Mouse (Mus musculus): ENCODE measurements around the gene Ttc9. TPM values are rescaled to one million over a fixed set of nuclear protein-coding genes. Genes with fewer than 3 reads are reported as not detected.

Ttc9 gene
- polyA plus RNA-seq, 1 experiment from 2014 or later: 0.85 TPM

GRCm38 (mm10) chr12:81690751-81691150, 59.7 kb downstream of the Ttc9 start:
- H3K4me3 ChIP-seq: no peak overlapping the region
- ATAC-seq (ENCODE audit: low FRiP score, low read depth): no peak
- H3K36me3 ChIP-seq: no peaks in the 10 kb centered on the region
- H3K27ac ChIP-seq: no peak overlapping the region
- 77% methylated on average over 7 of the region's 7 CpGs for WGBS
- no peak overlapping the region for H3K4me2 ChIP-seq (replicated peaks)
- no peaks in the 10 kb centered on the region for H3K4me1 ChIP-seq
- H3K27me3 ChIP-seq: no peaks in the 10 kb centered on the region
- H3K9ac ChIP-seq: no peak overlapping the region
- no peaks in the 10 kb centered on the region for H3K9me3 ChIP-seq

DNA sequence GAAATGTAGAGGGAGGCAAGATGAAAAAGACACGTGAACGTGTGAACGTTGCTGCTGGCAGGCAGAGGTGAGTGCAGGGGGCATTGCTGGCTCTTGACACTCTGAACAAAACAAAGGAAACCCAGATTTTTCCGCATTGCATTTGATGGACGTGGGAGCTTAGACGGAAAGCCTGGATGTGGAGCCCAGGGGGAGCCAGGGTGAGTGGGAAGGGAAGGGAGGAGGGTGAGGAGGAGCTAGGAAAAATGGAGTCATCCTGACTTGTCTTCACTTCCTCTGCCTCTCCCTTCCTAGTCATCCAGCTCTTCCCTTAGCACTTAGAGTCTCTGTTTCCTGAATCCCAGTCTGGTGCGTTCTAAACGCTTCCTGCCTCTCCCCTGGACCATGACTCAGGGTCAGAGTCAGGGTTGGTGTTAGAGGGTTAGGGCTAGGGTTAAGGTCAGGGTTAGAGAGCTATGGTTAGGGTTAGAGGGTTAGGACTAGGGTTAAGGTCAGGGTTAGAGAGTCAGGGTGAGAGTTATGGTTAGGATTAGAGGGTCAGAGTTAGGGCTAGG, 60.2 kb downstream of the Ttc9 start:
- no peaks in the 10 kb centered on the region for H3K4me1 ChIP-seq
- no peak overlapping the region for H3K27ac ChIP-seq
- no peak for ATAC-seq (ENCODE audit: low FRiP score, low read depth)
- H3K4me3 ChIP-seq: no peak overlapping the region
- WGBS: 45% methylated on average over 8 of the region's 8 CpGs
- H3K4me2 ChIP-seq (replicated peaks): no peak overlapping the region
- H3K9ac ChIP-seq: no peak overlapping the region
- no peaks in the 10 kb centered on the region for H3K27me3 ChIP-seq
- no peaks in the 10 kb centered on the region for H3K9me3 ChIP-seq
- H3K36me3 ChIP-seq: no peaks in the 10 kb centered on the region

GRCm38 (mm10) chr12:81698011-81698410, 67.0 kb downstream of the Ttc9 start:
- H3K9me3 ChIP-seq: no peaks in the 10 kb centered on the region
- H3K4me3 ChIP-seq: no peak overlapping the region
- 35% methylated on average over 4 of the region's 4 CpGs for WGBS
- H3K27me3 ChIP-seq: no peaks in the 10 kb centered on the region
- H3K4me1 ChIP-seq: no peaks in the 10 kb centered on the region
- H3K4me2 ChIP-seq (replicated peaks): no peak overlapping the region
- no peaks in the 10 kb centered on the region for H3K36me3 ChIP-seq
- ATAC-seq (ENCODE audit: low FRiP score, low read depth): no peak
- H3K27ac ChIP-seq: no peak overlapping the region
- H3K9ac ChIP-seq: no peak overlapping the region

- 13% methylated on average over 1 of the region's 1 CpGs for WGBS
- H3K4me3 ChIP-seq: no peak overlapping the region
- no peaks in the 10 kb centered on the region for H3K36me3 ChIP-seq
- H3K27me3 ChIP-seq: no peaks in the 10 kb centered on the region
- no peaks in the 10 kb centered on the region for H3K4me1 ChIP-seq
- H3K9ac ChIP-seq: no peak overlapping the region
- no peak for ATAC-seq (ENCODE audit: low FRiP score, low read depth)
- no peak overlapping the region for H3K4me2 ChIP-seq (replicated peaks)
- no peak overlapping the region for H3K27ac ChIP-seq
- H3K9me3 ChIP-seq: peaks cover 7% of the 10 kb centered on the region; the same call in 1 of the 2 replicates
Measured at GRCm38 (mm10) chr12:81702903-81703302, 71.9 kb downstream of the Ttc9 start.

GRCm38 (mm10) chr12:81712618-81713017, 81.6 kb downstream of the Ttc9 start:
- Histone ChIP-seq H3K9me3 (peaks cover 8% of the 10 kb centered on the region; the same call in 1 of the 2 replicates), H3K4me3 (no peak overlapping the region), H3K27me3 (no peaks in the 10 kb centered on the region), H3K9ac (no peak overlapping the region), H3K4me2 (replicated peaks) (no peak overlapping the region), H3K27ac (no peak overlapping the region), H3K4me1 (no peaks in the 10 kb centered on the region), H3K36me3 (no peaks in the 10 kb centered on the region)
- ATAC-seq (ENCODE audit: low FRiP score, low read depth): no peak
- 82% methylated on average over 4 of the region's 4 CpGs for WGBS

Other genes with a start within 250 kb of the Ttc9 start
- gene Adam4, start 209.3 kb upstream of the Ttc9 start, polyA plus RNA-seq (2015; fragmentation: Nextera tagmentation; extraction: Ambion mirVana): 0.56 and 0.59 TPM in 2 replicates
- 132 and 138 TPM in 2 replicates for gene Cox16, start 146.1 kb upstream of the Ttc9 start, polyA plus RNA-seq (2015; fragmentation: Nextera tagmentation; extraction: Ambion mirVana)
- 28.0 and 31.4 TPM in 2 replicates for gene Gm20498, start 98.3 kb upstream of the Ttc9 start, polyA plus RNA-seq (2015; fragmentation: Nextera tagmentation; extraction: Ambion mirVana)
- gene Synj2bp, start 98.3 kb upstream of the Ttc9 start, polyA plus RNA-seq (2015; fragmentation: Nextera tagmentation; extraction: Ambion mirVana): 35.8 and 41.5 TPM in 2 replicates
- gene Adam21, start 62.8 kb upstream of the Ttc9 start, polyA plus RNA-seq (2015; fragmentation: Nextera tagmentation; extraction: Ambion mirVana): 0.51 and 0.57 TPM in 2 replicates
- 85.8 and 87.6 TPM in 2 replicates for gene Med6, start 36.2 kb upstream of the Ttc9 start, polyA plus RNA-seq (2015; fragmentation: Nextera tagmentation; extraction: Ambion mirVana)
- gene Map3k9, start 149.9 kb downstream of the Ttc9 start, polyA plus RNA-seq (2015; fragmentation: Nextera tagmentation; extraction: Ambion mirVana): 0.52 and 0.56 TPM in 2 replicates
- gene Pcnx, start 228.8 kb downstream of the Ttc9 start, polyA plus RNA-seq (2015; fragmentation: Nextera tagmentation; extraction: Ambion mirVana): 12.5 and 13.5 TPM in 2 replicates